Mouse (Mus musculus) neural tube, embryonic 10.5 days (tissue): ENCODE results near the gene Mmp14.

Experiments
- DNase-seq: peaks from one replicate; pipeline ENCODE4 v3.0.0-alpha.2; 2017; ENCODE audit warnings: low spot score; ENCODE audit errors: extremely low spot score

Mmp14 gene

GRCm38 (mm10) chr14:54431334-54432077 lies at the start of gene Mmp14:
TSS of gene Mmp14 (plus strand) at chr14:54431612.
- peak; percentile 80 for DNase-seq

- DNase-seq: no peak
Observed at GRCm38 (mm10) chr14:54381816-54382215, 49.6 kb upstream of the Mmp14 start.

GRCm38 (mm10) chr14:54382641-54383040 lies 48.8 kb upstream of the Mmp14 start:
- DNase-seq: no peak

GRCm38 (mm10) chr14:54383355-54383771 lies 48.0 kb upstream of the Mmp14 start:
- no peak for DNase-seq

GRCm38 (mm10) chr14:54384396-54384795 lies 47.0 kb upstream of the Mmp14 start:
- no peak for DNase-seq

- DNase-seq: no peak
Observed at GRCm38 (mm10) chr14:54385968-54386618, 45.3 kb upstream of the Mmp14 start.

- DNase-seq: peak; percentile 45
Observed at GRCm38 (mm10) chr14:54387546-54387945, 43.9 kb upstream of the Mmp14 start.

GRCm38 (mm10) chr14:54390843-54391242 lies 40.6 kb upstream of the Mmp14 start:
- DNase-seq: no peak

GRCm38 (mm10) chr14:54393794-54394193 lies 37.6 kb upstream of the Mmp14 start:
- DNase-seq: no peak

GRCm38 (mm10) chr14:54394309-54394708 lies 37.1 kb upstream of the Mmp14 start:
- no peak for DNase-seq

- no peak for DNase-seq
Observed at GRCm38 (mm10) chr14:54396685-54397084, 34.7 kb upstream of the Mmp14 start.

GRCm38 (mm10) chr14:54397872-54398527 lies 33.4 kb upstream of the Mmp14 start:
- no peak for DNase-seq

GRCm38 (mm10) chr14:54398528-54398916 lies 32.9 kb upstream of the Mmp14 start:
- DNase-seq: no peak

GRCm38 (mm10) chr14:54398921-54399382 lies 32.5 kb upstream of the Mmp14 start:
- no peak for DNase-seq

- no peak for DNase-seq
Observed at GRCm38 (mm10) chr14:54401723-54402122, 29.7 kb upstream of the Mmp14 start.

- DNase-seq: no peak
Observed at GRCm38 (mm10) chr14:54408336-54409056, 22.9 kb upstream of the Mmp14 start.

GRCm38 (mm10) chr14:54409057-54409645 lies 22.3 kb upstream of the Mmp14 start:
- no peak for DNase-seq

GRCm38 (mm10) chr14:54409980-54410810 lies 21.2 kb upstream of the Mmp14 start:
- DNase-seq: no peak

- DNase-seq: no peak
Observed at GRCm38 (mm10) chr14:54412000-54412576, 19.3 kb upstream of the Mmp14 start.

- peak; percentile 43 for DNase-seq
Observed at GRCm38 (mm10) chr14:54412629-54413170, 18.7 kb upstream of the Mmp14 start.
